Mouse (Mus musculus): ENCODE data around the gene Cecr2. TPM values are rescaled to one million over a fixed set of nuclear protein-coding genes. Genes with fewer than 3 reads are reported as not detected.
"Not testable (repeated sequence)": the region's sequence is repeated elsewhere in the genome, so short reads cannot be mapped to it uniquely, and the experiment has no call there.

Cecr2 gene
- polyA plus RNA-seq, 1 experiment from 2014 or later = 1.1 TPM

DNA sequence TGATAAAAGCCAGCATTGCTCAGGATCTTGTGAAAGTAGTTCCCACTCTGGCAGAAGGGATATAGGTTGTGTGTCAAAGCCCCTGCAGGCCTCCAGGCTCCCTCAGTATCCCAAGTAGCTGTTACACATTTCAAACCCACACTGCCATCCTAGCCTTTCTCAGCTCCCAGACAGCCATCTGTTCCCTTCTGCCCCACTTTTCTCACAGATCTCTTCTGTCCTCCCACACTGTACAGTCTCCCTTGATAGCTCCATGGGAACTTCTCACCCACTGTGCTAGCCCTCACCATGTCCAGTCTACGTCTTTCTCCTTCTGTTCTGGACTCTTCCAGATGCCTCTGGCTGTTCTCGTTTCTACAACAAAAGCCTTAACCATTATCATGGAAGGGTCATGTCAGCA is 129.9 kb downstream of the Cecr2 start:
- Histone ChIP-seq H3K9me3 (replicated peaks) (no peaks in the 10 kb centered on the region), H3K4me2 (no peak overlapping the region), H3K27ac (no peak overlapping the region), H3K36me3 (peaks cover 87% of the 10 kb centered on the region), H3K4me3 (no peak overlapping the region), H3K27me3 (no peaks in the 10 kb centered on the region), H3K9ac (no peak overlapping the region), H3K4me1 (replicated peaks) (no peaks in the 10 kb centered on the region)
- no peak for ATAC-seq (replicated peaks; ENCODE audit: insufficient number of reproducible peaks, insufficient read depth, low FRiP score, low read depth)
- WGBS = 80% methylated on average over 2 of the region's 2 CpGs

DNA sequence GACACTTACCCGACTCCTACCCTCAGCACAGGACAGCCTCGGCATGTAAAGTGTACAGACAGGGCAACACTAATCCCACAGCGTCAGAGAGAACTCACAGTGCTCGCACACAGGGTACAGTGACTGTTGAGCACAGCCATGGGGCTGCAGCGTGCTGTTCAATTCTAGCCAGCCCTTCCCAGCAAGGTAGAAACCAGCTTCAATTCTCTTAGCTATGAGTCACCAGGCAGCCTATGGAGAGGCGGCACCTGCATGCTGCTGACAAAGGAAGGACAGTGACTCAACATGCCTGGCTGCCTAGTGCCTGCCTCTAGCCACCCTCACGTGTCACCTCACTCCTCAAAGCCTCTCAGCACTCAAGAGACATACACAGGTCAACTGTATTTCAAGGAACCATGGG is 131.8 kb downstream of the Cecr2 start:
- Histone ChIP-seq H3K36me3 (peaks cover 95% of the 10 kb centered on the region), H3K4me3 (no peak overlapping the region), H3K9me3 (replicated peaks) (no peaks in the 10 kb centered on the region), H3K9ac (no peak overlapping the region), H3K4me2 (no peak overlapping the region), H3K27me3 (no peaks in the 10 kb centered on the region), H3K4me1 (replicated peaks) (no peaks in the 10 kb centered on the region), H3K27ac (no peak overlapping the region)
- 70% methylated on average over 7 of the region's 7 CpGs for WGBS
- ATAC-seq (replicated peaks; ENCODE audit: insufficient number of reproducible peaks, insufficient read depth, low FRiP score, low read depth) = no peak

DNA sequence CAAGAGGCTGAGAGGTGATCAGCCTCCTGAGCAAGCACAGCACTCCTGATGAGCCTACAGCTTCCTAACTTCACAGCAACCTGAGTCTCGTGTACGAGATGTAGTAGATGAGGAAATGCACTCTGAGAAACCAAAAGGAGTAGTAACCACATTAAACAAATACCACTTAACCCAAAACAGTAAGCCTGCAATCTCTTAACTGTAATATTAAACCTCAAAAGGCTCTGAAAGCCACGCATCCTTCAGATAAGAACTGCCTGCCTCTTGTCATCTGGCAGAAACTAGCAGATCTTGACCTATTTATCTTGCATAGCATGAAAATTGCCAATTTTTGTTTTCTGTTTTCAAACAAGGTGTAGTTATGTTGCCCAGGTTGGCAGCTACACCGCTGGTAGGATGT is 132.7 kb downstream of the Cecr2 start:
- no peaks in the 10 kb centered on the region for H3K27me3 ChIP-seq
- H3K36me3 ChIP-seq = peaks cover 95% of the 10 kb centered on the region
- H3K27ac ChIP-seq = no peak overlapping the region
- no peak overlapping the region for H3K4me2 ChIP-seq
- ATAC-seq (replicated peaks; ENCODE audit: insufficient number of reproducible peaks, insufficient read depth, low FRiP score, low read depth) = no peak
- no peak overlapping the region for H3K4me3 ChIP-seq
- WGBS = 82% methylated on average over 4 of the region's 4 CpGs
- H3K9ac ChIP-seq = no peak overlapping the region
- H3K4me1 ChIP-seq (replicated peaks) = no peaks in the 10 kb centered on the region
- H3K9me3 ChIP-seq (replicated peaks) = no peaks in the 10 kb centered on the region

DNA sequence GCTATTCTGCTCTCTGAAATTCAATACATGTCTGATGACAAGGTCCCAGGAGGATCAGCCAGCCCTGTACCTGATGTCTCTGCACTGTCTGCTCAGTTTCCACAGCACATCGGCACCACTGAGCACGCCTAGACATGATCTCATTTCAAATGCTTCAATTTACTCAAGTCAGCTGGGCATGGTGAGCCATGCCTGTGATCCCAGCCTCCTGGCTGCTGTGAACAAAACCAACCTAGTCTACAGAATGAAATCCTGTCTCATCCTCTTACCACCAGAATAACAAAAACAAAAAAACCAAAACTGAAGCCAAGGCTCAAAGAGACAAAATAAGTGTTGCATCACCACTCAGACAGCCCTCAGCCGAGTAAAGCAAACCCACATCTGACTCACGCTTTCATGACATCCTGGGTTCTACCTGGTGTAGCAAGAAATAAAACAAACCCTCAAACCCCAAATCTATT is 133.4 kb downstream of the Cecr2 start:
- H3K27ac ChIP-seq = no peak overlapping the region
- H3K4me1 ChIP-seq (replicated peaks) = no peaks in the 10 kb centered on the region
- no peak for ATAC-seq (replicated peaks; ENCODE audit: insufficient number of reproducible peaks, insufficient read depth, low FRiP score, low read depth)
- H3K4me2 ChIP-seq = no peak overlapping the region
- no peak overlapping the region for H3K9ac ChIP-seq
- 81% methylated on average over 4 of the region's 4 CpGs for WGBS
- H3K9me3 ChIP-seq (replicated peaks) = no peaks in the 10 kb centered on the region
- peaks cover 95% of the 10 kb centered on the region for H3K36me3 ChIP-seq
- no peaks in the 10 kb centered on the region for H3K27me3 ChIP-seq
- H3K4me3 ChIP-seq = no peak overlapping the region

DNA sequence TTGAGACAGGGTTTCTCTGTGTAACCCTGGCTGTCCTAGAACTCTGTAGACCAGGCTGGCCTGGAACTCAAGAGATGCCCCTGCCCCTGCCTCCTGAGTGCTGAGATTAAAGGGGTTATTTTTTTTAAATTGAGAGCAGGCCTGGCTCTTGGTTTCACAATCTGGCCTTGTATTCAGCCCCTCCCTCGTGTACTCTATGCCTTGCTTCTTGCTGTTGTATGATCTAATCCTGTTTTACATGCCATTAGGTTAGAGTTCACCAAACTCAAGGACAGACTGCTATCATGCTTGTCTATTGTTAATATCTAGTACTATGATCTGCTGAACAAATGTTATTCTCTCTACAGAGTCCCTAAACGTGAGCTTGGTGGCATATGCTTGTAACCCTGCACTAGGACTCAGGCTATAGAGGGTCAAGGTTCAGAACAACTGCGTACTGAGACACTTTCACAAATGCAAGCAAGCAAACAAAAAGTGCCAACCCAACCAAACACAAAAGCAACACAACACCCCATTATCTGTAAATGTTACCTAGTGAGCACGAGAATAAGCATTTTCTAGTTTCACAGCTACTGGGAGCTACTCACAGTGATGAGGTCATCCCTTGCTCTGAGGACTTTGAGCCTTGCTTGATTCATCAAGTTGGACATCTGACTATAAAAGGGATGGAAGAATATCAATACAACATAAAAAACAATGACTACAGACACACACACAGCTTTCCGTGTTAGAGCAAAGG is 141.0 kb downstream of the Cecr2 start:
- ATAC-seq (replicated peaks; ENCODE audit: insufficient number of reproducible peaks, insufficient read depth, low FRiP score, low read depth) = no peak
- Histone ChIP-seq H3K9me3 (replicated peaks) (no peaks in the 10 kb centered on the region), H3K27ac (no peak overlapping the region), H3K4me3 (no peak overlapping the region), H3K36me3 (peaks cover 88% of the 10 kb centered on the region), H3K27me3 (no peaks in the 10 kb centered on the region), H3K4me2 (no peak overlapping the region), H3K9ac (no peak overlapping the region), H3K4me1 (replicated peaks) (no peaks in the 10 kb centered on the region)
- whole genome bisulfite sequencing = 77% methylated on average over 5 of the region's 5 CpGs

GRCm38 (mm10) chr6:120807738-120808081 is 141.5 kb downstream of the Cecr2 start:
- H3K36me3 ChIP-seq = peaks cover 83% of the 10 kb centered on the region
- H3K4me3 ChIP-seq = no peak overlapping the region
- no peak overlapping the region for H3K4me2 ChIP-seq
- H3K27ac ChIP-seq = no peak overlapping the region
- no peaks in the 10 kb centered on the region for H3K4me1 ChIP-seq (replicated peaks)
- 83% methylated on average over 4 of the region's 4 CpGs for WGBS
- ATAC-seq (replicated peaks; ENCODE audit: insufficient number of reproducible peaks, insufficient read depth, low FRiP score, low read depth) = no peak
- no peak overlapping the region for H3K9ac ChIP-seq
- no peaks in the 10 kb centered on the region for H3K9me3 ChIP-seq (replicated peaks)
- H3K27me3 ChIP-seq = no peaks in the 10 kb centered on the region

GRCm38 (mm10) chr6:120811999-120812398 is 145.8 kb downstream of the Cecr2 start:
- H3K4me2 ChIP-seq; H3K4me3 ChIP-seq; H3K27ac ChIP-seq; H3K4me1 ChIP-seq (replicated peaks); ATAC-seq (replicated peaks; ENCODE audit: insufficient number of reproducible peaks, insufficient read depth, low FRiP score, low read depth); H3K9ac ChIP-seq; H3K9me3 ChIP-seq (replicated peaks); H3K27me3 ChIP-seq: not testable (repeated sequence)
- peaks cover 43% of the 10 kb centered on the region for H3K36me3 ChIP-seq
- WGBS = 97% methylated on average over 10 of the region's 10 CpGs

- no peak for ATAC-seq (replicated peaks; ENCODE audit: insufficient number of reproducible peaks, insufficient read depth, low FRiP score, low read depth)
- 98% methylated on average over 2 of the region's 2 CpGs for WGBS
- Histone ChIP-seq H3K36me3 (peaks cover 26% of the 10 kb centered on the region), H3K4me3 (no peak overlapping the region), H3K9me3 (replicated peaks) (no peaks in the 10 kb centered on the region), H3K9ac (no peak overlapping the region), H3K4me2 (no peak overlapping the region), H3K4me1 (replicated peaks) (peaks cover 17% of the 10 kb centered on the region), H3K27ac (no peak overlapping the region), H3K27me3 (no peaks in the 10 kb centered on the region)
Measured at GRCm38 (mm10) chr6:120819294-120819693, 153.1 kb downstream of the Cecr2 start.

GRCm38 (mm10) chr6:120820144-120820543 is 154.0 kb downstream of the Cecr2 start:
- Histone ChIP-seq H3K4me1 (replicated peaks) (peaks cover 17% of the 10 kb centered on the region), H3K27ac (no peak overlapping the region), H3K4me2 (no peak overlapping the region), H3K4me3 (no peak overlapping the region), H3K9ac (no peak overlapping the region), H3K27me3 (no peaks in the 10 kb centered on the region), H3K36me3 (peaks cover 26% of the 10 kb centered on the region), H3K9me3 (replicated peaks) (no peaks in the 10 kb centered on the region)
- WGBS = 80% methylated on average over 5 of the region's 5 CpGs
- ATAC-seq (replicated peaks; ENCODE audit: insufficient number of reproducible peaks, insufficient read depth, low FRiP score, low read depth) = no peak

Small RNA genes within 50 kb of the gene (microRNA-seq; reads per million reads assigned to microRNA genes)
- not detected for gene Gm25193

Other genes starting within 250 kb of the Cecr2 start
- gene Il17ra, start 203.1 kb upstream of the Cecr2 start, polyA plus RNA-seq (2015; fragmentation: Nextera tagmentation; extraction: Ambion mirVana) = 3.4 and 8.1 TPM in 2 replicates
- 0.15 TPM in 1 of 2 replicates, not detected in the other for gene Tmem121b, start 172.6 kb upstream of the Cecr2 start, polyA plus RNA-seq (2015; fragmentation: Nextera tagmentation; extraction: Ambion mirVana)
- gene Hdhd5, start 135.1 kb upstream of the Cecr2 start, polyA plus RNA-seq (2015; fragmentation: Nextera tagmentation; extraction: Ambion mirVana) = 12.4 and 15.6 TPM in 2 replicates
- 0.09 and 0.16 TPM in 2 replicates for gene Slc25a18, start 107.2 kb downstream of the Cecr2 start, polyA plus RNA-seq (2015; fragmentation: Nextera tagmentation; extraction: Ambion mirVana)
- 118 and 130 TPM in 2 replicates for gene Atp6v1e1, start 156.4 kb downstream of the Cecr2 start, polyA plus RNA-seq (2015; fragmentation: Nextera tagmentation; extraction: Ambion mirVana)
- gene Bcl2l13, start 169.8 kb downstream of the Cecr2 start, polyA plus RNA-seq (2015; fragmentation: Nextera tagmentation; extraction: Ambion mirVana) = 25.9 and 29.5 TPM in 2 replicates